Mouse (Mus musculus) cerebellum, postnatal 36 days (tissue): ENCODE measurements around the gene Sit1.

ENCODE experiments used
- DNase-seq, 2 experiments: peaks; one replicate each; pipeline ENCODE4 v3.0.0; 2021 to 2022; ENCODE audit warnings: mixed read lengths in 2 of 2

Gene Sit1

GRCm38 (mm10) chr4:43466872-43467271 is 16.7 kb downstream of the Sit1 start:
- DNase-seq = no peak

- no peak for DNase-seq
Observed at GRCm38 (mm10) chr4:43465935-43466334, 17.6 kb downstream of the Sit1 start.

GRCm38 (mm10) chr4:43463102-43463501 is 20.4 kb downstream of the Sit1 start:
- DNase-seq = no peak

GRCm38 (mm10) chr4:43457124-43457523 is 26.4 kb downstream of the Sit1 start:
- DNase-seq = no peak

GRCm38 (mm10) chr4:43456470-43456869 is 27.1 kb downstream of the Sit1 start:
- DNase-seq = no peak

GRCm38 (mm10) chr4:43454041-43454836 is 29.3 kb downstream of the Sit1 start, which contains the start of gene Cd72:
Cd72 (minus strand) TSS chr4:43454628.
- no peak for DNase-seq

GRCm38 (mm10) chr4:43453413-43453812 is 30.1 kb downstream of the Sit1 start:
- DNase-seq = no peak

GRCm38 (mm10) chr4:43452315-43452714 is 31.2 kb downstream of the Sit1 start:
- DNase-seq = no peak

- DNase-seq = peak; percentile 47 to 50
Observed at GRCm38 (mm10) chr4:43448554-43448953, 35.0 kb downstream of the Sit1 start.

GRCm38 (mm10) chr4:43447251-43447650 is 36.3 kb downstream of the Sit1 start:
- no peak for DNase-seq

- no peak for DNase-seq
Observed at GRCm38 (mm10) chr4:43443511-43443910, 40.0 kb downstream of the Sit1 start.

- peak; percentile 65 to 76 for DNase-seq
Observed at GRCm38 (mm10) chr4:43442456-43443361, 40.8 kb downstream of the Sit1 start.

GRCm38 (mm10) chr4:43442044-43442443 is 41.5 kb downstream of the Sit1 start:
- DNase-seq = peak; percentile 99 to 100

GRCm38 (mm10) chr4:43441639-43442038 is 41.9 kb downstream of the Sit1 start, which contains the start of gene Tesk1:
Tesk1 (plus strand) TSS chr4:43441939.
- DNase-seq = no peak

GRCm38 (mm10) chr4:43432832-43433231 is 50.7 kb downstream of the Sit1 start:
- no peak for DNase-seq
